Mouse (Mus musculus) brain, embryonic 18.5 days (tissue): ENCODE data around the gene Ostc.

ENCODE experiments used
- DNase-seq: peaks from one replicate; pipeline ENCODE4 v3.0.0-alpha.2; 2012; ENCODE audit warnings: low read depth, low spot score

The Ostc gene

DNA sequence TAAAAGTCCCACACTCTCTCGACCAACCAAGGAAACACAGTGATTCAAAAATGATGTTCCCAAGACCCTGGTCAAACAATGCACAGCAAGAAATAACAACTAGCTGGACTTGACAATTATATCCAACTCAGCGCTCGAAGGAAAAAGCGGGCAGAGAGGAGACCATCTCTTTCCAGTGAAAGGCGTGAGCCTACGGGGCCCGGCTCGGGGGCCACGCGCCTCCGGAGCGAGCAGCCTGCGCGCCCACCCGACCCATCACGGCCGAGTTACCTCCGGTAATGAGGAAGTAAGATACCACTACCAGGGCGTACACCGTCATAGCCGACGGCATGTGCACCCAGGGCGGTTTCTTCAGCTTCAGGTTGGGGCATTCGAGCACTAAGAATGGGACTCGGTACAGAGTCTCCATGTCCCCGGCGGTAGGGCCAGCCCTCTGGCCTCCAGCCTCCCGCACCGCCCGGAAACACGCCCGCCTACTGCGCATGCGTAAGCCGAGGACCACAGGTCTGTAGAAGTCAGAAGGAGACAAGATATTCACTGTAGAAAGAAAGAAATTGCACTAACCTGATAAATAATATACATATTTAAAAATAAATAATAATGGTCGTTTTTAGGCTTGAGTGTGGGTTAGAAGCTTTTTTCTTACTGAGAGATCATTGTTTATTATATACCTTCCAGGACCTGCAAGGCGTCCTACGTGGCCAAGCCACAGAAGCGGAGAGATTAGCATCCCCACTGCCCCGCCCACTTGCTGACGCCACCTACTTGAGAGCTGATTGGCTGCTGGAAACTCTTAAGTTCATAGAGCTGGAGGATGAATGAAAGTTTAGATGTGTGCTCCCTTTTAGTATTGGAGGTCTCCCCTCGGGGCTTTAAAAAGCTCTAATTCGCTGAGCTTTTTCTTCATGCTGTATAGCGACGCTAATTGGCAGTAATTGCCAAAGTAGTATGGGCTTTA lies at the start of gene Ostc:
Ostc (minus strand) TSS at position 478 of the 958 bp plus-strand sequence.
- peak; percentile 93 for DNase-seq

DNA sequence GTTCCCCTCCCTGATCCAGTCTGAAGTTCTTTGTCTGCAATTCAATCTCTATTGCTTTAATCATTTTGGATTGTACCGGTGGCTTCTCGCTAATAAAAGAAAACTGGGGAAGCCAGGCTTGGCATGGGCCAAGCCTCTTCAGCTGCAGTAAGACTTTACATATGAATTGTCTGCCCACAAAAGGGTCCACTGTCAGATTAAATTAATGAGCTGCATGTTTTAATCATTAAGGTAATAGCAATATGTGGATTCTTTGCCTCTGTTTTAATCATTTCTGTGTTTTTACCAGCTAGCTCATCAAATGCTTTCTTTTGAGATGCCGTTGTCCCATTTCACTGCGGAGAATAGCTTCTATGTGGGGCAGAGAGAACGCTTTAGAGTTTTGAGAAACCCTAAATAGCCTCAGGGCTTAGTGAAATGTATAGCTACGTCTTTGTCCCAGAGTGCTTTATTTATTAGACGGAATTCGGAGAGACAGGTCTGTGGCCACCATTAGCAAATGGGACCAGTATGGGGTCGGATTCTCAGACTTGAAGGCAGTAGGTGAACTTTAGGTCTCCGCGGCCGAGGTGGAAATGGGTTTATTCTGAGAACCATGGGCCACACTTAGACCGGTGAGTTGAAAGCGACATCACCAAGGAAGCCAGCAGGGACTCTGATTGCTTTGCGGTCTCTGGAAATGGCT lies 49.1 kb upstream of the Ostc start:
- no peak for DNase-seq

DNA sequence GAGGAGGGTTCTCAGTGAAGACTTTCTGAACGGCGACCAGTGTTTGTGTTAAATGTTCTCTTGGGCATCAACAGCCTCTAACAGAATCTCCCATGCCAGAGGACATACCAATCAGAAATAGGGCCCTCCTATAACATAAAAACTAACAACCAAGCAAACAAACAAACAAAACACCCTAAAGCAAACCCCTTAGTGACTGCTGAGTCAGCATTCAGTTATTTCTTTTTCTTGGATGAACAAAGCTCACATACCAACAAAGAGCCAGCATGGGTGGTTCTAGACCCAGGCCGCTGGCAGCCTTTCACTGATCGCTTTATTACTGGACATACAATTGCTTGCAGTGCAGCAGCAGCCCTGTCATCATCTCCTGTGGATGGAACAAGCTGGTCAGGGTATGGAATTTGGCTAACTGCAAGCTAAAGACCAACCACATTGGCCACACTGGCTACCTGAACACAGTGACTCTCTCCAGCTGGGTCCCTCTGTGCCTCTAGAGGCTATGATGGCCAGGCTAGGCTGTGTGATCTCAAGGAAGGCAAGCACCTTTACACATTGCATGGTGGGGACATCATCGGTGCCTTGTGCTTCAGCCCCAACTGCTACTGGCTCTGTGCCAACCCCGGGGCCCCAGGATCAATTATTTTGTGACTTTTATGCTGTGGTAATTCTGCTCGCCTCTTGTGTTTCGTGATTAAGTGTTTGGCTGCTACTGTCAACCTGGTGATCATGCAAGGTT lies 48.0 kb upstream of the Ostc start:
- no peak for DNase-seq

DNA sequence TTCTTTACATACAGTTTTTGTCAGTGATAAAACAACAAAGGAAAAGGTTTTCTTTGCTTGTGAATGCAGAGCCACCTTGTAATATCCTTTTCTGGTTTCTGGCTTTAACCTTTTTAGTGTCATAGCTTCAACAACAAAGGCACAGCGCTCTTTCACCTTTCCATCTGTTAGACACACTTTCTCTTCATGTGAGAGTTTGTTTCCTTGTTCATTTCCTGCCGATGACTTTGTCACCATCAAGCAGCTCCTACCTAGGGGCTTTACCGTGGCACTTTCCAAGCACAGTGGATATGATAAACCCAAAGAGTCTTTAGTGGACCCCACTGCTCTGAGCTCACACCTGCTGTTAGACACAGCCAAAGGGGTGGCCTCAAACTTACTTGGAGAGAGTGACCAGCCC lies 40.0 kb upstream of the Ostc start:
- DNase-seq = no peak

DNA sequence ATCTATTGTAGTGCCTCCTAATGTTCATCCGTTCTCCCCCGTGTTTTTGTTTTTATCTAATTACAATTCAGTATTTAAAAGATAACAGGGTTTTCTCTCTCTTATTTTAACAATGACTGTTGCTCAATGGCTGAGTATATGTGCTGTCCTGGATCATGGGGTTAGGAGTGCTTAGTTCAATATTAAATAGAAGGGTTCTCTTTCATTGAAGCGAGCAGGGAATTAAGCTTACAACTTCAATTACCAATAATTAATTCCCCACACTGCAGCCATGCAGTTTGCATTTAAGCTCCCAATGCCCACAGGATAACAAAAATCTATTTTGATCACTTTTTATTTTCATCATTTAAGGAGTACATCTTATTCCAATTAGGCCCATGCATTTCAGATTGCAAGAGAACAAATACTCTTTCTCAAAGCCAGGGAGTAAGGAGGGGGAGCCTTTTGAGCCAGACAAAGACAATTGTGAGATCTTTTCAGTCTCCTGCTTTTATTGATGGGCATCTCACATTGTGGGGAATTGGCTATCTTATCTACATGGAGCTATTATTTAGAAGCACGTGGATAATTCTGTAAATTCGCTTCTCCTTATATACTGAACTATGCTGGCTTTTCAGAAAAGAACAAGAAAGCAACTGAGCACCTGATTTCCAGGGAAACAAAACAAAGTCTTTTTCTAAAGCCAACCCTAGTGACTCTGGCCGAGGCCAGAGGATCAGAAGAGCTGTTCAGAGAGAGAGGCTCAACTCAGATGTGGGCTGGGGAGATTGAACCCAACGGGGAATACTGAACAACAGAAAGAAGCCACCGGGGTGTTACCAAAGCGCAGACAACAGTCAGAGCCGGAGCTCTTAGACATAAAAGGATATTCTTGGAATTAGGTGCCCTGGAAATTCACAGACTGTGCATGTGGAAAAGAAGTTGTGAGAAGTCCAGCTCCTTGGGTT lies 37.7 kb upstream of the Ostc start:
- no peak for DNase-seq

DNA sequence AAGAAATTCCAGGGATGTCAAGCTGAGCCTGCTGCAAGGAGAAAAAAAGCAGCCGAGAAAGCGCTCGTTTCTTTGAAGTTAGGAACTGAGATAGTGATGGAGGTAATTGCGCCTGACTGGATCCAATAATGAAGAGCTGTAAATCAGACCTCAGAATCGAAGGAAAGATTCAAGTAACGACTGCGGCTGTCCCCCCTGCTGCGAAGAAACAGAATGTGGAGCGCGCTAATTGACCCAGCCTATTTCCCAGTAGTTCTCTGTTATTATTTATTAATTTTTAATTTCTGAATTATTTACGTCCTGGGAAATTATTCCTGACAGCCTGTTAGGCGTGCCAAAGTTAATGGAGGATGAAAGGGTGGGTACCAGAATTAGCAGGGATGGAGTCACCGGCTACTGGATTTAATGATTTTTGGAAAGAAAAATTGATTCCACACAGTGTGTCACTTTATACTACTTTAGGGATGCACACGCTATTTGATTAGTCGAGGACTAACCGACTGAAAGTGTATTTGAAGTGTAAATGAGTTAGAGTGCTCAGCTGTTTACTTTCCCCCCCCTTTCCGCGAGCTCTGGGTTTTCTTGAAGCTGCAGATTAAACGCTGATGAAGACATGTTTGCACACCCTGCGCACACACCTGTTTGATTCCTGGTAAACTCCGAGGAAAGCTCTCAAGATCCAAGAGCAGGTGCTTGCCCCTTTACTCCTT lies 28.6 kb upstream of the Ostc start:
- no peak for DNase-seq

DNA sequence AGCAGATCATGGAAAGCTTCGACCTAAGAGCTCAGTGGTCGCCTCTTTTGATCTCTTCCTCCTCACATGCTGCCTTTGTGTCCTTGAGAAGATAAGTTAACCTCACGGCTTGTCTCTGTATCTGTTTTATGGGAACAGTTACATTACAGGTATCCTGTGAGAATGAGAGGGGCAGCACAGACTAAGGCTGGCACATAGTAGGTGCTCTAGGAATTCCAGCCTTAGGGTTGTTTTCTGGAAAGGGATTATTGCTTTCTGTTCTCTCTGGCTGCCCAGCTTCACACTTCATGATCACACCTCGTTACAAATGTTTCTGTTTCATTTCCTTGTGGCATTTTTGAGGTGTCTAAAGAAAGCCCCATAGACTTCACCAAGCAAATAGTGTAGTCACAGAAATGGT lies 27.5 kb upstream of the Ostc start:
- DNase-seq = no peak

DNA sequence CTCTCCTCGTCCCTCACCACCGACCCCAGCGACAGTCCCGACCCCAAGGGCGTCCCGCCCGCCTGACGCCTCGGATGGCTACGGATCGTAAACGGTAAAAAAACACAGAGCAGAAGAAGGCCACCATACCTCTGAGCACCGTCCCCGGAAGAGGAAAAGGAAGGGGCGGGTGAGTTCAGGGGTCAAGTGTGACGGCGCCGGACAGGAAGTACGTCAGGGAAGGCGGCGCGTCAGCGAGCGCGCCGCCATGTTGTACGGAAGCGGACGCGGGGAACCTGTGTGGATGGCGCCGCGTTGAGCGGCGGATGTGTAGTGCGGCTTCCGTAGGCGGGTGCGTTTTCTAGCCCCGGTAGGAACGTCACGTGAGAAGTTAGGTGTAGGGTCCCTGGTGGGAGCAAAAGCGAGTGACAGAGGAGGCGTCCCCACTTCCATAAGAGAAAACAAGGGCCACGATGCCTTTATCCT lies 21.0 kb upstream of the Ostc start, which contains the start of gene Rpl34:
Rpl34 (minus strand) TSS at position 210 of the 465 bp plus-strand sequence.
- DNase-seq = peak; percentile 94

DNA sequence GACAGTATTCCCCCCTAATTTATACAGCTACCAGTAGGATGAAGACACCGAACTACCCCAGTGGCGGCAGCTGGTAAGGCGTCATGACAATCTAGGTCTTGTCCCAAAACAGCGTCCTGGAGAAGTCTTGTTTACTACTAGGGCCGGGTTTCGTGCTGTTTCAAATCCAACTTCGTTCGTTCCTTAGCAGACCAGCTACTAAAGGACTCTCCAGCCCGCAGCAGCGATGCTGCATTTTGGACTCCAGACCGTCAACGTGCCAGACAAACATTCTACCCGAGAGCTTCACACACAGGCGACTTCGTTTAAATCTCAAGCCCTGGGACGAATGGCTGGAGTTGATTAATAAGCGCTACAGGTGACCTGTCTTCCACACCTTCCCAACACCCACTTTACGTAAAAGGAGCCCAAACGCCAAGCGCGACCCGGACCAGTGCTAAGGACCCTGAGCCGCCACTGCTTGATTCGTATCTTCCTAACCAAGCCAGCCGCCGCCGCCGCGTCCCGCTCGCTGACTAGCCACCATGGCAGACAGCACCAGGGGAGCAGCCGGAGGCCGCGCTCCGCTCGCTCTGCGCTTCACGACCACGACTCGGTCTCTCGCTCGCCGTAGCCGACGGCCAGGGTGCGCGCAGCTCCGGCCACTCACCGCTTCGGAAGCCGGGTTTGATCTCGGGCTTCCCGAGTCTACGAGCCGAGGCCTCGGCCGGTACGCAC lies 20.4 kb upstream of the Ostc start:
- DNase-seq = no peak

DNA sequence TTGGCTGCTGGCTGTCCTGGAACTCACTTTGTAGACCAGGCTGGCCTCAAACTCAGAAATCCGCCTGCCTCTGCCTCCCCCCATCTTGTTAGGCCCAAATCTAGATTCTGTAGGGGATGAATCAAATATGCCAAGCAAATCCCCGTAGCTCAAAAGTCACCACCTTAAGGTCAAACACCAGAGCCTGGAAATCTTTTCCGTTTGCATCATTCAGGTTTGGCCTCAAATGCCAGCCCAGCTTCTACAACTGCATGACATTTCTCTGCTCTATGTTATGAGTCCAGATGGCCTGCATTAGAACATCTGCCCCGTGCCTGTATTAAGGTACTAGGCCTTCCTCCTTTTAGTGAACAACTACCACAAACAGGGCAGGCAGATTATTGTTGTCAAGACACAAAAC lies 18.4 kb upstream of the Ostc start:
- DNase-seq = no peak

DNA sequence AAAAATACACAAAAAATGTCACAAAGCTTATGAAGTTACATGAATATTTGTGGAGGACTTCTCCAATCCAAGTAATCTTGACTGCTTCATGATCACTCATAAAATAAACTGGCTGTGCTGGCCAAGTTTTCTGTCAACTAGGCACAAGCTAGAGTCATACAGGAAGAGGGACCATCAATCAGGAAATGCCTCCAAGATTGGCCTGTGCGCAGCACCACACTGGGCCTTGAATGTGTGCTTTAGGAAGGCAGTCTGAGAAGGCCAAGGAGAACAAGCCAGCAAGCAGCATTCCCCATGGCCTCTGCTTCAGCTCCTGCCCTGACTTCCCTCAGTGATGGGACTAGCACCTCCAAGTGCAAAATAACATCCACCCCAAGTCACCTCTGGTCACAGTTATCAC lies 17.8 kb upstream of the Ostc start:
- no peak for DNase-seq

DNA sequence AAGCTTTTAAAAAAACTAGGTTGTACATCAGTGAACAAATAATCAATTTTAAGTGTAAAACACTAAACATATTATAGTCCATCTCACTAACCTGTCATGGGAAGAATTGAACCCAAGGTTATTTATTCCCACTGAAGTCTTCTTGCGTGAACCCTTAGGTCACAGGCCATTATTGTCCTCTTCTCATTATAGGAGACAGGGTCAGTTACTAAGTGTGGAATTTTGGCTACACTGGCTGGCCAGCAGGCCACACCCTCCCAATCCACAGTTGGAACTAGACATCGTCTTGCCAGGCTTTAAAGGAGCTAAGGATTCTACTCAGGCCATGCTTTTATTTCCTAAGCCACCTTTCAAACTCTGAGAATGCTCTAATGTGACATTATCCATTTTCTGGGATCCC lies 16.5 kb upstream of the Ostc start:
- no peak for DNase-seq

DNA sequence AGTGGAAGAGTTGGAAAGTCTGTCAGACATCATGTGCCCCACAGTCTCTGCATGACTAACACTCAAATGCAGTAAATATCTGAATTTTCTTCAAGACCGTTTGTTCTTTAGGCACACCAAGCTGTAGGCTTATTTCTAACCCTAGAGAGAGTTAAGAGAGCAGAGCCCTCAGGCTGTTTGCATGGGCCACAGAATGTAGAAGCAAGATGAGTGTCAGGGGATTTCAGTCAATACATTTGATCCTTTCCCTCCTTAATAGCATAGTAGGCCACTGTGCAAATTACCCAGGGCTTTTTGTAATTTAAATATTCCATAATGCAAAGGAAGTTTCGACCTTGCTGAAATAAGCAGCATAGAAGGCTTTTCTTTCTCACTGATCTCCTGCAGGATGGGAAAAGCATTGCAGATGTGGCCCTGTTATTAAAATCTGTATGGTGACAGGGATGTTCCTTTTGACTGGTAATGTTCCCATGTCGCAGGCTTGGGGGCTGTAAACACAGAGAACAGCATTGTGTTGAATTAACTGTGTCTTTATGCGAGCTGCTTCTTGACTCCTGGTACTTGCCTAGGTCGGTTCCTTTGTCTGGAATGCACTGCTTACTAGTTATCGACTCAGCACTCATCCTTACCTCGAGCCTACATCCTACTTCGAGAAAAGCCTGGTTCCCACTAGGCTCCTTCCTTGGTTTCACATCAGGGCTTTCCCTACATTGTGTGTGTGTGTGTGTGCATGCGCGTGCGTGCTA lies 13.7 kb upstream of the Ostc start:
- DNase-seq = no peak

DNA sequence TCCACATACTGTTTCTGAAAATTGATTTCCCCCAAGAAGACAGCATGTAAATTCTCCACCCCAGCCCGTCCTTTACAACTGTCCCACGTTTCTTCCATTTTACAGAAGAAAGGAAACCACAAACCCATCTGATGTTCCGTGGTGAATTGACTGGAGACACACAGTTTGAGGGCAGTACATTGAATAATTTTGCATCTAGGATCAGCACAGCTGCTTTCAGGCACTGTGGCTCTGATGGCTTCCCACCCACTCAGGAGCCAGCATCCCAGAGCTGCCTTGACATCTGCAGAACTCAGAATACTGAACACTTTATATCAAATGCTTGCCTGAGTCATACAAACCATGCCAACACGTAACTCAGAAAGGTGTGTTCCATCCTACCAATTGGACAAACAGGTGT lies 11.0 kb upstream of the Ostc start:
- no peak for DNase-seq

DNA sequence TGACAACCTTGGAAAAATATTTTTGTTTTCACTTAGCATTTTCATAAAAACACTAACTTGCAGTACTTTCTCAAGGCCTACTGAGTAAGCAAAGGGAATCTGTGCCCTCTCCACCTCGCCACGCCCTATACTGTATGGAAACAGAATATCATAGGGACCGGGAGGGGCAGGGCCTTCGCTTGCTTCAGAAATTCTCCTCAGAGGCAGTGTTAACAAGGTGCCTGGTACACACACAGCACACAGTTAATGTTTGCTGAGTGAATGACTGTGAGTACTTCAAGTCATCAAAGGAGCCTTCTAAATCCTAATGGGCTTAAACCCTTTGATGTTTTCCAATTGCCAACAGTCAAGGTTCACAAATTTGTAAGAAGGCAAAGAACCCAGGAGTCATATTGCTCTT lies 9.6 kb upstream of the Ostc start:
- DNase-seq = no peak

DNA sequence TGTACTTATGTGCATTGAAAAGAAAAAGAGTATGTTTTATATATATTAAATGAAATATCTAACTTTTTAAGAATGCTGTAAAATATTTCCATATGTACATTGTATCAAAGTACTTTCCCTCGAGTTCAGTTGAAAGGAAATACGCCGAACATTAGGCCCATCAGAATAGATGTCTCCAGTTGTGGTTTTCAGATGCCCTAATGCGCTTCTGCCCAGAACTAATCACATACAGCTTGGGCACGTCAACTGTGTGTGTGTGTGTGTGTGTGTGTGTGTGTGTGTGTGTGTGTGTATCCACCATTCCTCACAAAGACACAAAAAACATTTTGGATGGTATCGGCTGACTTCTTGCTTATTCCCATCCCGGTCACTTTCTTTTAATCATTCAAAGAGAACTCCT lies 7.3 kb upstream of the Ostc start:
- DNase-seq = no peak

DNA sequence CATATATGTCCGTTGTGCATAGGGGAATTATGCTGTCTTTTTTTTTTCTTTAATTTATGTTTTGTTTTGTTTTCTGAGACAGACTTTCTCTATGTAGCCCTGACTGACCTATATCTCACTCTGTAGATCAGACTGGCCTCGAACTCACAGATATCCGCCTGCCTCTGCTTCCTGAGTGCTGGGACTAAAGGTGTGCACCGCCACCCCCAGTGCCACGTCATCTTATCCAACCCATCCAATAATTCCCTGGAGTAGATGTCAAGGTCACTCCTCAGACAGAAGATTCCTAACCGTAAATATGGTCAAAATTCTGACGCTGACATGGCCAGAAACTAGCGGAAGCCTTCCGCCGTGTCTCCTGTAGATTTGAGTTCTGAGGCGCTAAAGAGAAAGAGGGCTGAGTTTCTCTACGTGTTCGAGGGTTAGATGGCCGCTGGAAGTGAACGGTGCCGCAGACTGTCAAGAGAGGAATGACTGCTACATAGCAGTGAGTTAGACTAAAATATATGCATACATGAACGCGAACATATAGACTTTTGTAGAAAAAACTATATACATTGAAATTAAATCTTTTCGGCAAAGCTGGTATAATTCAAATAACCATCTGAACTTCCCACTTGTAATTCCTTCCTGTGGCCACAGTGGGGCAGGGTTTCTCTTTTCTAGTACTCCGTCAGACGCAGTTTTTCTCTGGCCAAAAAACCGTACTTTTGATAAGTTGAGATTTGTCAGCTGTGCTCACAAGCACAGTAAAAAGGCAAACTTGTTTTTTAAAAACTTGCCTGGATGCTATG lies 5.7 kb upstream of the Ostc start:
- DNase-seq = peak; percentile 64

DNA sequence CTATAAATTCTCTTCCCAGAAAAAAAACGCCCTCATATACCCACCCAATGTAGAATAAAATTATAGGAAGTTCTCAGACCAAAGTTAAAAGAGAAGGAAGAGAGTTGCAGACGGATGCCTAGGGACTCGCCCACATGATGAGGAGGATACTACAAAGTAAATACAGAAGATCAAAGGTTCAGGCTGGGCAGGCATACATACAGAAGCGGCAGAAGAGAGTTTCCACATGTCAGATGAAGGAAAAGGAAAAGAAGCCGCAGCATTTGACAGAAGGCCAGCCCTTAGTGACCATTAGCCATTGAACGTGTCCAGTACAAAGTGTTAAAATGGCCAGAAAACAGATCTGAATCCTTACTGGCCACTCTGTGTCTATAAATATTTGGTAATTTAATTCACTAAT lies 3.6 kb upstream of the Ostc start:
- DNase-seq = no peak
